Mouse (Mus musculus): ENCODE measurements at regions not wholly inside any gene's neighbourhood (a gene's known extent, or its start where the extent isn't known, plus 50 kb on each side); places are given as distances from the start of the nearest gene placed in this dataset.

DNA sequence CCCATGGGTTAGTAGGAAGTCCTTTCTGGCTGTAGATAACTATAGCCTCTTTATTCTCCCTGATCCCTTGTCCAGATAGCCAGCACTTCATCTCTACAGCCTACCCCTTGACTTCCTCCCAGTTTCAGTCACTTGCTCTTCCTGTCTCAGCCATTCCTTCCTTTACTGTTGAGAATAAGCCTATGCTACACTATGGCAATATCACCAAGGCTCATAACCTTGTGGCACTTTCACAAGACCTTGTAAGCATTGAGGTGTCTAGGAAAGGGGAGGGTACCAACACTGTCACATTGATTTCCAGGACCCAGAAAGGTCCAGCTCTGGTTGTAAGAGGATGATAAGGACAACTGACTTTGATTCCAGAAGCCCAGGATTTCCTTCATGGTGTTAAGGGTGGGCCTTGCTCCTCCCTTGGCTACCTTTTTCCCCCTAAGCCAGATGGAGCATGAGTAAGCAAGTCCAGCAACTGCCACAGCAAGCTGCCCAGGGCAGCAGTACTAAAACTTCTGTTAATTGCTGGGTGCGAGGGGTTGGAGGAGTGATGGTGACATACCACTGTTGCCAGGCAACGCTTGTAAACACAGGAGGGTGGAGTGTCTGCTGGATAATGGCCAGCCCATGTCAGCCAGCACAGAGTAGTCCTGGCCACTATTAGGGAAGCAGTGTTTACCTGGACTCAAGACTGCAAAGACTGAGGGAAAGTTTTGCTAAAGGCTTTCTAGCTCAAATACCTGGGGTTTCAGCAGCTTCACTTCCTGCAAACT, 75.7 kb downstream of the Ankrd16 start:
- Histone ChIP-seq H3K4me2 (no peak overlapping the region), H3K4me1 (ENCODE audit: control insufficient read depth, insufficient read depth, low read length) (no peaks in the 10 kb centered on the region), H3K4me3 (ENCODE audit: low read depth, low read length) (no peak overlapping the region), H3K27ac (ENCODE audit: low read depth, low read length) (no peak overlapping the region), H3K27me3 (ENCODE audit: control insufficient read depth, insufficient read depth, low read length) (no peaks in the 10 kb centered on the region), H3K9me3 (replicated peaks; ENCODE audit: control insufficient read depth, low read length) (no peaks in the 10 kb centered on the region), H3K9ac (ENCODE audit: low read depth, low read length) (no peak overlapping the region), H3K36me3 (ENCODE audit: control insufficient read depth, insufficient read depth, low read length) (no peaks in the 10 kb centered on the region)
- 20% methylated on average over 2 of the region's 2 CpGs for WGBS (ENCODE audit: insufficient replicate concordance)
- peak; percentile 63; the same call in 1 of the 2 replicates for ATAC-seq (replicated peaks; ENCODE audit: insufficient number of reproducible peaks, low FRiP score, low TSS enrichment)

DNA sequence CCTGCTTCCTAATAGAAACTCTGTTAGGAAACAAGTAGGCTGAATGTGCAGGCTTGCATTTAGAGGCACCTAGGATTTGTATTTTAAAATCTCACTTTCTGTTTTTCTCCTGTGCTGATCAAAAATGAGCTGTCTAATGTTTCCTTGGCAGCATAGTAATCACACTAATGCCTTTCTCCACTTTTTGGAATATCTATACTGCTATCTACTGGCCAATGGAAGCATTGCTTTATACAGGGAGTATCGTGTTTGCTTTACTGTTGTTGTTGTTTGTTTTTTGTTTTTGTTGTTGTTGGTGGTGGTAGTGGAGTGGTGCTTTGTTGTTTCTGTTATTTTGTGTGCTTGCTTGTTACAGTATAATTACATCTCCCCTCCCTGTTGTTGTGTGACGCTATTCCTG, 92.3 kb downstream of the Ankrd16 start:
- Histone ChIP-seq H3K27ac (ENCODE audit: low read depth, low read length) (no peak overlapping the region), H3K36me3 (ENCODE audit: control insufficient read depth, insufficient read depth, low read length) (no peaks in the 10 kb centered on the region), H3K9me3 (replicated peaks; ENCODE audit: control insufficient read depth, low read length) (no peaks in the 10 kb centered on the region; the same call in 1 of the 2 replicates), H3K9ac (ENCODE audit: low read depth, low read length) (no peak overlapping the region), H3K4me3 (ENCODE audit: low read depth, low read length) (no peak overlapping the region), H3K4me1 (ENCODE audit: control insufficient read depth, insufficient read depth, low read length) (no peaks in the 10 kb centered on the region), H3K4me2 (no peak overlapping the region), H3K27me3 (ENCODE audit: control insufficient read depth, insufficient read depth, low read length) (no peaks in the 10 kb centered on the region)
- 26% methylated on average over 2 of the region's 2 CpGs for WGBS (ENCODE audit: insufficient replicate concordance)
- no peak for ATAC-seq (replicated peaks; ENCODE audit: insufficient number of reproducible peaks, low FRiP score, low TSS enrichment)

DNA sequence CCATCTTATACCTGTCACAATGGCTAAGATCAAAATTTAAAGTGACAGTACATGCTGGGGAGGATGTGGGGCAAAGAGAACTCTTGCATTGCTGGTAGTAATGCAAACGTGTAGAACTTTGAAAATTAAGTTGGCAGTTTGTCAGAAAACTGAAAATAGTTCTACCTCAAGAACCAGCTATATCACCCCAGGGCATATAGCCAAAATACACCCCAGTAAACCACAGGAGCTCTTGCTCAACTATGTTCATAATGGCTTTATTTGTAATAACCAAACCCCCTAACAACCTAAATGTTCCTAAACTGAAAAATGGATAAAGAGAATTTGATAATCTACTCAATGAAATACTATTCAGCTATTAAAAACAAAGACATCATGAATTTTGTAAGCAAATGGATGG, 102.3 kb downstream of the Ankrd16 start:
- no peak overlapping the region for H3K9ac ChIP-seq (ENCODE audit: low read depth, low read length)

DNA sequence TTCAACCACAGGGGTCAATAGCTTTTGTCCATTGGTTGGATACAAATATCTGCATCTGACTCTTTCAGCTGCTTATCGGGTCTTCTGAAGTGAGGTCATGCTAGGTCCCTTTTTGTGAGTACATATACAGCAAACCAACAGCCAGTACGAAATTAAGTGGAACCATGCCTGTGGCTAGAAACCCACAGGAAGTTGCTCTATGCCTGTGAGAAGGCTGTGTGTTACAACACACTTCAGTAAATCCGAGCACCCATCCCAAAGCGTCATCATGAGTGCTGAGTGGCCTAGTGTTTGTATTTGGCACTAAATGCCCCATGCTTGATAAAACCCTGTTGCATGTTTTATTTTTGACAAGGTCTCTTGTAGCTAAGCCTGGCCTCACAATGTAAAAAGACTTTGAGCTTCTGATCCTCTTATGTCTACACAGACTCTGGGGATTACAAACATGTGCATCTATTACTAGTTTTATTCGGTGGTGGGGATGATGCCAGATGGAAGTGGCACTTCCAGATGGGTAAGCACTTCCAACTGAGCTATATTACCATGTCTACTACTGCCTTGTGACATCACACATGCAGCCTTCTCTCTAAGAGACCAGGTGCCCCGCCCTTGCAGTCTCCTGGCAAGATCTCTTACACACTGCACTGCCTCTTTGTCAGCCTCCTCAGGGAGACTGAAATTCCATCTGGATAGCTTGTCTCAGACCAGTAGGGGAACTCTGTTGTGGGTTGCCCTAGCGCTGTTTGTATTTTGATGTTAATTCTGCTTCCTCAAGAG, 117.3 kb downstream of the Ankrd16 start:
- Histone ChIP-seq H3K9ac (ENCODE audit: low read depth, low read length) (no peak overlapping the region), H3K27me3 (ENCODE audit: control insufficient read depth, insufficient read depth, low read length) (no peaks in the 10 kb centered on the region), H3K36me3 (ENCODE audit: control insufficient read depth, insufficient read depth, low read length) (no peaks in the 10 kb centered on the region), H3K4me3 (ENCODE audit: low read depth, low read length) (no peak overlapping the region), H3K4me1 (ENCODE audit: control insufficient read depth, insufficient read depth, low read length) (no peaks in the 10 kb centered on the region), H3K4me2 (no peak overlapping the region), H3K9me3 (replicated peaks; ENCODE audit: control insufficient read depth, low read length) (no peaks in the 10 kb centered on the region), H3K27ac (ENCODE audit: low read depth, low read length) (no peak overlapping the region)
- ATAC-seq (replicated peaks; ENCODE audit: insufficient number of reproducible peaks, low FRiP score, low TSS enrichment) = no peak
- WGBS (ENCODE audit: insufficient replicate concordance) = 72% methylated on average over 7 of the region's 7 CpGs

More for the DNA sequence above, 102.3 kb downstream of the Ankrd16 start:
- Histone ChIP-seq H3K27ac (ENCODE audit: low read depth, low read length) (no peak overlapping the region), H3K4me2 (no peak overlapping the region), H3K4me1 (ENCODE audit: control insufficient read depth, insufficient read depth, low read length) (no peaks in the 10 kb centered on the region), H3K9me3 (replicated peaks; ENCODE audit: control insufficient read depth, low read length) (no peaks in the 10 kb centered on the region; the same call in 1 of the 2 replicates), H3K36me3 (ENCODE audit: control insufficient read depth, insufficient read depth, low read length) (no peaks in the 10 kb centered on the region), H3K27me3 (ENCODE audit: control insufficient read depth, insufficient read depth, low read length) (no peaks in the 10 kb centered on the region), H3K4me3 (ENCODE audit: low read depth, low read length) (no peak overlapping the region)
- 39% methylated on average over 1 of the region's 1 CpGs for WGBS (ENCODE audit: insufficient replicate concordance)
- no peak for ATAC-seq (replicated peaks; ENCODE audit: insufficient number of reproducible peaks, low FRiP score, low TSS enrichment)

DNA sequence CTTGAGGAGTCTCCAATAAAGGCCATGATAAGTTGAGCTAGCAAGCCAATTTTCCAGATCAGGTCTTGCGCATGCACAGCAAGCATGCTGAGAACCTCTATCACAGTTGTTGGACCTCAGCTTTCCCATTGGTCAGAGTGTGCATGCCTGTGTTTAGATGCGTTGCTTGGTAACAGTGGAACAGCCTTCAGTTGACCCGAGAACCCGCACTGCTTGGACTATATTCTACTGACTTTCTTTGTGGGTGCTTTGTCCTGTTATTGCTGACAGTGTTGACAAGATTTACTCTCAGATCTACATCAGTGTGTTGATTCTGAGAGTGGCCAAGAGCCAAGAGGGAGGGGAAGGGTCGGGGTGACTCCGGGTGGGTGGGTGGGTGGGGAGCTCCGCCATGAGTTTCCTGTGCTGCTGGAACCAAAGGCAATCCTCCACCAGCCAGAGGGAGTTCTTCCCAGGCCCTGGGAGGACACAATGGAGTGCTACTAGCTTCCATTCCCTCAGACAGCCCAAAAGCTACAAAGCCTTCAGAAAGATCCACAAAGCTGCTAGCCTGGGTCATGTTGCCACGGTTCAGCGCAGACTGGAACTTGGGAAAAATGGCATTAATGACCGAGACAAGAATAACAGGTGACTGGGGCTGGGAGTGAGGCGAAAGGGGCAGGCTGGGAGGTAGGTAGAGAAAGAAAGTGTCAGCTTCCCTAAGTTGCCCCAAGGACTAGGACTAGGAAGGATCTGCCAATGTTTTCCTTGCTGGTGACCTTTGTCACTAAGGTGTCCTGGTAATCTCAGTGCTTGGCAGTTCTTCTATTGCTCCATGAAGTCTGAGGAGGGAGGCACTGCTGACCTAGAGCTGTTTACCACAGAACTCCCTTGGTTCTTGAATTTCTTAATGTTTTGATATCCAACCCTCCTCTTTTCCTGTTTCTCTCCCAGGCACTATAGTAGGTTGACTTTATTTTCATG, 122.3 kb downstream of the Ankrd16 start:
- Histone ChIP-seq H3K27me3 (ENCODE audit: control insufficient read depth, insufficient read depth, low read length) (no peaks in the 10 kb centered on the region), H3K9ac (ENCODE audit: low read depth, low read length) (no peak overlapping the region), H3K4me2 (no peak overlapping the region), H3K4me1 (ENCODE audit: control insufficient read depth, insufficient read depth, low read length) (no peaks in the 10 kb centered on the region), H3K4me3 (ENCODE audit: low read depth, low read length) (no peak overlapping the region), H3K36me3 (ENCODE audit: control insufficient read depth, insufficient read depth, low read length) (no peaks in the 10 kb centered on the region), H3K27ac (ENCODE audit: low read depth, low read length) (no peak overlapping the region), H3K9me3 (replicated peaks; ENCODE audit: control insufficient read depth, low read length) (no peaks in the 10 kb centered on the region)
- no peak for ATAC-seq (replicated peaks; ENCODE audit: insufficient number of reproducible peaks, low FRiP score, low TSS enrichment)
- 84% methylated on average over 11 of the region's 11 CpGs for WGBS (ENCODE audit: insufficient replicate concordance)

DNA sequence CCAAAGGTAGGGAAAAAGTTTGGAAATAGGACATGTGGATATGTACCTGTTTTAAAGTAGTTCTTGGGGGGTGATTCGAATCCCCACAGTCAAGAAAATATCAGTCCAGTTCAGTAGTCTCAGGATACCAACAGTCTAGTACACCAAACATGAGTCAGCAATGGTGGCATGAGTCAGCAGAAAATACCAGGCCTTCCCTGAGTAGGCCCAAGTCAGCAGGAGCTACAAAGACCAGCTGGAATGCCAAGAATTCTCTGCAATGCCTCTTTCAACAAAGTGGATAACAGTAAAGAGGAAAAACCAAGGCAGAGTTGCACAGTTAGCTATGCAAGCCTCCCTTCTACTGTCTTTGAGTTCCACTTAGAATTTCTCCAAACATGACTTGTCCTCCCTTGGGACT, 137.1 kb downstream of the Ankrd16 start:
- H3K9ac ChIP-seq (ENCODE audit: low read depth, low read length) = no peak overlapping the region
- H3K27me3 ChIP-seq (ENCODE audit: control insufficient read depth, insufficient read depth, low read length) = no peaks in the 10 kb centered on the region
- 0 out of 2 replicates have a peak, but pooled peaks have one; percentile 59 for ATAC-seq (replicated peaks; ENCODE audit: insufficient number of reproducible peaks, low FRiP score, low TSS enrichment)
- H3K4me2 ChIP-seq = no peak overlapping the region
- no peak overlapping the region for H3K4me3 ChIP-seq (ENCODE audit: low read depth, low read length)
- H3K27ac ChIP-seq (ENCODE audit: low read depth, low read length) = no peak overlapping the region
- no peaks in the 10 kb centered on the region for H3K4me1 ChIP-seq (ENCODE audit: control insufficient read depth, insufficient read depth, low read length)
- WGBS (ENCODE audit: insufficient replicate concordance) = 73% methylated on average over 1 of the region's 1 CpGs
- no peaks in the 10 kb centered on the region for H3K9me3 ChIP-seq (replicated peaks; ENCODE audit: control insufficient read depth, low read length)
- no peaks in the 10 kb centered on the region for H3K36me3 ChIP-seq (ENCODE audit: control insufficient read depth, insufficient read depth, low read length)

DNA sequence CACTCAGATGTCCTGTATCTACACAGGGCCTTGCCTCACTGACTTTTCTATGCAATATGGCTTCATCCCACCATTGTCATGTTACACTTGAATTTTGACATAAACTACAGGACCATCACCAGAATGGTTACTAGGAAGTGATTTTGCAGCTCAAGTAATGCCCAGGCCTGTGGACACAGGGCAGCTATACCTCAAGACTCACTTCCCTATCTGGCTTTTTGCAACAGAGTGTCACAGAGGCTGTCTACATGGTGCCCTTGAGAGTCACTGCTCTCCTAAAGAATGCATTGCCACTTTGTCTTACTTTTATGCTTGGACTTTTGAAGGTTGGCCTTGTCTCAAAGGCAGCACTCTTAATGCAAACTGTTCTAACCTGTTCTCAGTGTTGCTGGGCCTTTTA, 139.7 kb downstream of the Ankrd16 start:
- ATAC-seq (replicated peaks; ENCODE audit: insufficient number of reproducible peaks, low FRiP score, low TSS enrichment) = no peak
- Histone ChIP-seq H3K27ac (ENCODE audit: low read depth, low read length) (no peak overlapping the region), H3K9me3 (replicated peaks; ENCODE audit: control insufficient read depth, low read length) (no peaks in the 10 kb centered on the region), H3K4me3 (ENCODE audit: low read depth, low read length) (no peak overlapping the region), H3K4me2 (no peak overlapping the region), H3K9ac (ENCODE audit: low read depth, low read length) (no peak overlapping the region), H3K4me1 (ENCODE audit: control insufficient read depth, insufficient read depth, low read length) (no peaks in the 10 kb centered on the region), H3K27me3 (ENCODE audit: control insufficient read depth, insufficient read depth, low read length) (no peaks in the 10 kb centered on the region), H3K36me3 (ENCODE audit: control insufficient read depth, insufficient read depth, low read length) (no peaks in the 10 kb centered on the region)

DNA sequence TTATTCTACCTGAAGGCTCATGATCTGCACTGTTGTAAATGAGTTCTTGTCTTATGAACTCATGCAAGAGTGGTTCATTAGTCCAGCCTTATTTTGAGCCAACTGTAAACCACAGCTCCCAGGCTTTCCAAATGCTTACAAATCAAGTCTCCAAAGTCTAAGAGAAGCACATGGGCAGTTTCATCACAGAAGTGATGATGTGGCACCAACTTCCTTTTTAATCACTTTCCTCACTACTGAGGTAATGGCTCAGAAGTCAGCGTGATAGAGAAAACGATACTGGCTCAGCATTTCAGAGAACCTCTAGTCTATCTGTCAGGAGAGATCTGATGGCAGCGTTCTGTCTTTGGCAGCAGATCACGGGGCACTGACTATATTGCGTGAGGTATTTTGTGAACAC, 140.4 kb downstream of the Ankrd16 start:
- Histone ChIP-seq H3K4me1 (ENCODE audit: control insufficient read depth, insufficient read depth, low read length) (no peaks in the 10 kb centered on the region), H3K9ac (ENCODE audit: low read depth, low read length) (no peak overlapping the region), H3K4me2 (no peak overlapping the region), H3K36me3 (ENCODE audit: control insufficient read depth, insufficient read depth, low read length) (no peaks in the 10 kb centered on the region), H3K27ac (ENCODE audit: low read depth, low read length) (no peak overlapping the region), H3K27me3 (ENCODE audit: control insufficient read depth, insufficient read depth, low read length) (no peaks in the 10 kb centered on the region), H3K9me3 (replicated peaks; ENCODE audit: control insufficient read depth, low read length) (no peaks in the 10 kb centered on the region), H3K4me3 (ENCODE audit: low read depth, low read length) (no peak overlapping the region)
- ATAC-seq (replicated peaks; ENCODE audit: insufficient number of reproducible peaks, low FRiP score, low TSS enrichment) = no peak
- 72% methylated on average over 5 of the region's 5 CpGs for WGBS (ENCODE audit: insufficient replicate concordance)
